Mouse (Mus musculus) liver, embryonic 11.5 days (tissue): ENCODE data around the gene Rftn1. TPM values are rescaled to one million over a fixed set of nuclear protein-coding genes. Genes with fewer than 3 reads are reported as not detected.

ENCODE experiments used
- ATAC-seq: fragments of 200-750 bp; cut with Nextera tagmentation; replicated peaks from 2 replicates; pipeline ENCODE4 v1.8.0; 2017; ENCODE audit warnings: moderate number of reproducible peaks, mild to moderate bottlenecking, moderate TSS enrichment, moderate library complexity; ENCODE audit not compliant: low FRiP score
- DNase-seq: peaks from one replicate; pipeline ENCODE4 v3.0.0-alpha.2; 2017; ENCODE audit warnings: low spot score
- H3K27ac ChIP-seq: fragments of 300-500 bp; sonication (generic); 2 replicates; pipeline ENCODE4 v1.5.1; 2014; ENCODE audit warnings: mild to moderate bottlenecking, low read depth, low read length, control low read depth
- H3K27me3 ChIP-seq: fragments of 300-500 bp; sonication (generic); replicated peaks from 2 replicates; pipeline ENCODE4 v1.6.1; 2014; ENCODE audit warnings: low read length, mixed read lengths; ENCODE audit not compliant: control insufficient read depth, insufficient read depth
- H3K36me3 ChIP-seq: fragments of 300-500 bp; sonication (generic); 2 replicates; pipeline ENCODE4 v1.6.1; 2014; ENCODE audit warnings: mild to moderate bottlenecking, low read length, moderate library complexity, mixed read lengths; ENCODE audit not compliant: control insufficient read depth, insufficient read depth
- H3K4me1 ChIP-seq: fragments of 300-500 bp; sonication (generic); replicated peaks from 2 replicates; pipeline ENCODE4 v1.6.1; 2014; ENCODE audit warnings: low read length, mixed read lengths; ENCODE audit not compliant: control insufficient read depth, insufficient read depth
- H3K4me2 ChIP-seq: fragments of 300-500 bp; sonication (generic); 2 replicates; pipeline ENCODE4 v1.6.1; 2014; ENCODE audit warnings: mild to moderate bottlenecking, control low read depth, moderate library complexity
- H3K4me3 ChIP-seq: fragments of 300-500 bp; sonication (generic); 2 replicates; pipeline ENCODE4 v1.5.1; 2014; ENCODE audit warnings: low read depth, low read length, control low read depth
- H3K9ac ChIP-seq: fragments of 300-500 bp; sonication (generic); 2 replicates; pipeline ENCODE4 v1.6.1; 2014; ENCODE audit warnings: low read depth, low read length, control low read depth
- H3K9me3 ChIP-seq: fragments of 300-500 bp; sonication (generic); 2 replicates; pipeline ENCODE4 v1.6.1; 2016; ENCODE audit warnings: low read length, inconsistent platforms, mixed read lengths; ENCODE audit not compliant: control insufficient read depth
- WGBS: fragments of 180-500 bp; shearing (Covaris S2); extraction: QIAGEN DNeasy Blood & Tissue Kit; methylation state at CpG from one replicate; pipeline ENCODE4 v1.1.7; 2014; 5-methylcytosine and 5-hydroxymethylcytosine counted together
- polyA plus RNA-seq: library from polyadenylated mRNA; unstranded; fragments of >200 nt; fragmentation: Nextera tagmentation; extraction: Ambion mirVana; gene quantifications from 2 replicates; pipeline ENCODE4 v1.2.1, GENCODE M21; 2014

Rftn1 gene
- polyA plus RNA-seq, 1 experiment from 2014 or later, result 12.8 TPM

DNA sequence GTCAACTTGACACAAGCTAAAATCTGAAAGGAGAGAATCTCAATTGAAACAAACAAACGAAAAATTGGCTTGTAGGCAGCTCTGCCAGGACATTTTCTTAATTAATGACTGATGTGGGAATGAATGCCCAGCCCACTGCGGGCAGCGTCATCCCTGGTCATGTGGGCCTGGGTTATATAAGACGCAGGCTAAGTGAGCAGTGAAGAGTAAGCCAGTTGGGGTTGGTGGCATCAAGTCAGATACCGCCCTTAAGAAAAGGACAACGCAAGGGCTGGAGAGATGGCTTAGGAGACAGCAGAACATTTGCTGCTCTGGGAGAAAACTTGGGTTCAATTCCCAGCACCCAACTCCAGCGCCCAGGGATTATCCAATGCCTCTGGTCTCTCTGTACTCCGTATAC lies 97.6 kb downstream of the Rftn1 start:
- Histone ChIP-seq H3K9me3 (no peaks in the 10 kb centered on the region), H3K9ac (no peak overlapping the region), H3K27me3 (no peaks in the 10 kb centered on the region), H3K36me3 (no peaks in the 10 kb centered on the region), H3K4me2 (no peak overlapping the region), H3K4me3 (no peak overlapping the region), H3K27ac (no peak overlapping the region), H3K4me1 (no peaks in the 10 kb centered on the region)
- DNase-seq, result no peak
- no peak for ATAC-seq
- 81% methylated on average over 8 of the region's 8 CpGs for WGBS

- no peak overlapping the region for H3K4me2 ChIP-seq
- no peak overlapping the region for H3K27ac ChIP-seq
- 62% methylated on average over 6 of the region's 6 CpGs for WGBS
- no peaks in the 10 kb centered on the region for H3K9me3 ChIP-seq
- H3K27me3 ChIP-seq, result no peaks in the 10 kb centered on the region
- no peak overlapping the region for H3K4me3 ChIP-seq
- H3K9ac ChIP-seq, result no peak overlapping the region
- ATAC-seq, result no peak
- no peaks in the 10 kb centered on the region for H3K4me1 ChIP-seq
- DNase-seq, result no peak
- H3K36me3 ChIP-seq, result no peaks in the 10 kb centered on the region
Measured at GRCm38 (mm10) chr17:50091829-50092228, 98.6 kb downstream of the Rftn1 start.

DNA sequence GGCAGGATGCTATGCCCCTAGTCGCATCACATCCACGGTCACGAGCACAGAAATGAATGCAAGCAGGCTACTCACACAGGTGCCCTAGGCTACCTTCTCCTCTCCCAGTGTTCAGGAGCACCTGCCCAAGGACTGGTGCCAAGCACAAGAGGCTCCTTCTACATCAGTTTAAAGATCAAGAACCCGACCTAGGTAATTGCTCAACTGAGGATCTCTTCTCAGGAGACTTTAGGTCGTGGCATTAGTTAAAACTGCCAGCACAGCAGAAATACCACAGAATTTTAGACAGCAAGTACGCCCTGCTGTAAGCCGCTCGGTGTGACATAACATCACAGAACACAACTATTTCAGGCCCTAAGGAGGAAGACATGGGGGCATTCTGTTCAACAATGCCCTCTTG lies 100.7 kb downstream of the Rftn1 start:
- H3K4me3 ChIP-seq, result no peak overlapping the region
- no peaks in the 10 kb centered on the region for H3K27me3 ChIP-seq
- no peaks in the 10 kb centered on the region for H3K9me3 ChIP-seq
- no peak for ATAC-seq
- no peak overlapping the region for H3K9ac ChIP-seq
- H3K36me3 ChIP-seq, result no peaks in the 10 kb centered on the region
- no peak for DNase-seq
- WGBS, result 77% methylated on average over 8 of the region's 8 CpGs
- H3K4me2 ChIP-seq, result no peak overlapping the region
- no peaks in the 10 kb centered on the region for H3K4me1 ChIP-seq
- no peak overlapping the region for H3K27ac ChIP-seq

DNA sequence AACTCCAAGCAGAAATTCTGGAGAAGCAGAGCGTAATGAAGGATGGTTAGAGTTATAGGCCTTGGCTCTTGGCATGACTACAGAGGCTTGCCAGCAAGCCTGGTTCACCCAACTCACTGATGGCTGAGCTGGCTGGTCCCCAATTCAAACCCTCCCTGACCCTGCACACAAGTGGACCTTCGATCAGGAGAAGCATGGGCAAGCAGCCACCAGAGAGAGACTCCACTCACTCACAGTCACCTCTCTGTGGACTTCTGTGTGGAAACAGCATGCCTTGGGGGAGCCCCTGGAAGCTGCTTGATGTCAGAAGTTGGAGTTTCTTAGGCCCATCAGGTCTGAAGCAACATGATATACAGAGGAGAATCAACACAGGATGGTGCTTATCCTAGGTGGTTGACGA lies 102.4 kb downstream of the Rftn1 start:
- H3K4me2 ChIP-seq, result no peak overlapping the region
- no peak for ATAC-seq
- WGBS, result 81% methylated on average over 3 of the region's 3 CpGs
- no peak overlapping the region for H3K4me3 ChIP-seq
- no peak for DNase-seq
- no peaks in the 10 kb centered on the region for H3K9me3 ChIP-seq
- no peak overlapping the region for H3K27ac ChIP-seq
- H3K36me3 ChIP-seq, result no peaks in the 10 kb centered on the region
- H3K9ac ChIP-seq, result no peak overlapping the region
- H3K27me3 ChIP-seq, result no peaks in the 10 kb centered on the region
- no peaks in the 10 kb centered on the region for H3K4me1 ChIP-seq

GRCm38 (mm10) chr17:50086887-50087286 lies 103.6 kb downstream of the Rftn1 start:
- Histone ChIP-seq H3K4me2 (no peak overlapping the region), H3K27me3 (no peaks in the 10 kb centered on the region), H3K4me3 (no peak overlapping the region), H3K4me1 (no peaks in the 10 kb centered on the region), H3K36me3 (no peaks in the 10 kb centered on the region), H3K27ac (no peak overlapping the region), H3K9ac (no peak overlapping the region), H3K9me3 (no peaks in the 10 kb centered on the region)
- ATAC-seq (no peak), DNase-seq (no peak)
- 58% methylated on average over 4 of the region's 4 CpGs for WGBS

GRCm38 (mm10) chr17:50084721-50085120 lies 105.8 kb downstream of the Rftn1 start:
- Histone ChIP-seq H3K4me3 (no peak overlapping the region), H3K4me1 (no peaks in the 10 kb centered on the region), H3K9ac (no peak overlapping the region), H3K27ac (no peak overlapping the region), H3K4me2 (no peak overlapping the region), H3K36me3 (no peaks in the 10 kb centered on the region), H3K27me3 (no peaks in the 10 kb centered on the region), H3K9me3 (no peaks in the 10 kb centered on the region)
- 90% methylated on average over 6 of the region's 6 CpGs for WGBS
- DNase-seq (no peak), ATAC-seq (no peak)

- no peak overlapping the region for H3K27ac ChIP-seq
- H3K4me3 ChIP-seq, result no peak overlapping the region
- no peaks in the 10 kb centered on the region for H3K9me3 ChIP-seq
- no peaks in the 10 kb centered on the region for H3K4me1 ChIP-seq
- WGBS, result 80% methylated on average over 4 of the region's 4 CpGs
- H3K4me2 ChIP-seq, result no peak overlapping the region
- ATAC-seq, result no peak
- DNase-seq, result no peak
- H3K27me3 ChIP-seq, result no peaks in the 10 kb centered on the region
- H3K9ac ChIP-seq, result no peak overlapping the region
- H3K36me3 ChIP-seq, result no peaks in the 10 kb centered on the region
Measured at GRCm38 (mm10) chr17:50083937-50084336, 106.5 kb downstream of the Rftn1 start.

DNA sequence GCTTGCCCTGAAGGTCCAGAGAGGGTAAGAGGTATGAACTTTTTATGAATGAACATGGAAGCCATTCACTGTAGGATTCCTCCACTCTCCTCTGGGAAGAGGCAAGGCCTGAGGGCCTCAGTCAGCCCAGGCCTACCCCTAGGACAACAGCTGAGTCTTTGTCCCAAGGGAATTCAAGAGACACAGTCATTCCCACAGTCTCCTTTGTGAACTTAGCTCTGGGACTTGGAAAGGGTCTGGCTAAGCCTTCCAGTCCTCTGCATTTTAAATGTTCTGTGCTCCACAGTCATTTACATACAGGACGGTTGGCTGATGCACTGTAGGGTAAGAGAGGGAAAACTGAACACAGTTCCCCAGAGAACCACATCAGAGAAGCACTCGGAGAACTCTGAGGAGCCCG lies 107.5 kb downstream of the Rftn1 start:
- ATAC-seq (no peak), DNase-seq (no peak)
- Histone ChIP-seq H3K4me1 (no peaks in the 10 kb centered on the region), H3K9me3 (no peaks in the 10 kb centered on the region), H3K4me3 (no peak overlapping the region), H3K27me3 (no peaks in the 10 kb centered on the region), H3K4me2 (no peak overlapping the region), H3K9ac (no peak overlapping the region), H3K36me3 (no peaks in the 10 kb centered on the region), H3K27ac (no peak overlapping the region)
- WGBS, result 83% methylated on average over 3 of the region's 3 CpGs

- WGBS, result 81% methylated on average over 9 of the region's 9 CpGs
Measured at GRCm38 (mm10) chr17:50081647-50082046, 108.8 kb downstream of the Rftn1 start.

More at GRCm38 (mm10) chr17:50081647-50082046, 108.8 kb downstream of the Rftn1 start:
- DNase-seq (no peak), ATAC-seq (no peak)
- H3K4me2 ChIP-seq, result no peak overlapping the region
- H3K9ac ChIP-seq, result no peak overlapping the region
- no peaks in the 10 kb centered on the region for H3K27me3 ChIP-seq
- H3K9me3 ChIP-seq, result no peaks in the 10 kb centered on the region
- H3K36me3 ChIP-seq, result no peaks in the 10 kb centered on the region
- H3K4me1 ChIP-seq, result no peaks in the 10 kb centered on the region
- no peak overlapping the region for H3K4me3 ChIP-seq
- no peak overlapping the region for H3K27ac ChIP-seq
